Mouse (Mus musculus): ENCODE measurements at regions not wholly inside any gene's neighbourhood (a gene's known extent, or its start where the extent isn't known, plus 50 kb on each side); places are given as distances from the start of the nearest gene placed in this dataset.
"Not testable (repeated sequence)": the region's sequence is repeated elsewhere in the genome, so short reads cannot be mapped to it uniquely, and the experiment has no call there.

DNA sequence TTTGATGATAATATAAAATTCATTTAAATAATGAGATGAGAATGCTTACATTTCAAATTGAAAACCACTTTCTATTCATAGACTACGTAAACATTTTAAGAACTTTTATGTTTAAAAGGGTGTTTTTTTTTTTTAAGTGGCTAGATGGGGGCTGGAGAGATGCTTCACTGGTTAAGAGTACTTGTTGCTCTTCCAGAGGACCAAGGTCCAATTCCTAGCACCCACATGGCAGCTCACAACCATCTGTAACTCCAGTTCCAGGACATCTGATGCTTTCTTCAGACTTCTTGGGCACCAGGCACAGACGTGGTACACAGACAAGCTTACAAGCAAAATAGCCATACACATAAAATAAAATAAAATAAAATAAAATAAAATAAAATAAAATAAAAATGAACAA lies 239.5 kb downstream of the Mef2c start:
- DNase-seq (ENCODE audit: low read depth, low spot score): no peak

DNA sequence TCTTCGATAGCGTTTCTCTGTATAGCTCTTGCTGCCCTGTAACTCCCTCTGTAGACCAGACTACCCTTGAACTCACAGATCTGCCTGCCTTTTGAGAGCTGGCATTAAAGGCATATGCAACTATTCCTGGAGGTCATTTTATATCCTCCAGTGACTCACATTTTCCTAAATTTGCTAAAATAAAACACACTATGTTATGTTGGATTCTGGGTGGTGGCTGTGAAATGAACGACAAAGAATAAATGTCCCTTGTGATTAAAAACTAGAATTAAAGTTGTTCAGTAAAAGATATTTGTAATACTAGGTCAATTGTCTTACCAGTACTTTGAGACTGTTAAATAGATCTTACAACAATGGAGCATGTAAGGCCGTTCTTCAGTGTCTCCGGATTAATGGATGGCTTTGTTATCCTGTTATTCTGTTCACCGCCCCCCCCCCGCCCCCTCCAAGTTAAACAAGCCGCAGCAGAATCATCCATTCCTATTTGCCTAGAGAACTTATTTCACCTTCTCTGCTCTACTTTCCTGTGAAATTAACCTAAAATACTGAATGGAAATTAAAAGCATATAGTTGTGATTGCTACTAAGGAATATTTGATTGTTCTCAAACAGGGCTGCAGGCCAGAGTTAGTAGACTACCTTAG lies 240.4 kb downstream of the Mef2c start:
- DNase-seq (ENCODE audit: low read depth, low spot score): no peak

DNA sequence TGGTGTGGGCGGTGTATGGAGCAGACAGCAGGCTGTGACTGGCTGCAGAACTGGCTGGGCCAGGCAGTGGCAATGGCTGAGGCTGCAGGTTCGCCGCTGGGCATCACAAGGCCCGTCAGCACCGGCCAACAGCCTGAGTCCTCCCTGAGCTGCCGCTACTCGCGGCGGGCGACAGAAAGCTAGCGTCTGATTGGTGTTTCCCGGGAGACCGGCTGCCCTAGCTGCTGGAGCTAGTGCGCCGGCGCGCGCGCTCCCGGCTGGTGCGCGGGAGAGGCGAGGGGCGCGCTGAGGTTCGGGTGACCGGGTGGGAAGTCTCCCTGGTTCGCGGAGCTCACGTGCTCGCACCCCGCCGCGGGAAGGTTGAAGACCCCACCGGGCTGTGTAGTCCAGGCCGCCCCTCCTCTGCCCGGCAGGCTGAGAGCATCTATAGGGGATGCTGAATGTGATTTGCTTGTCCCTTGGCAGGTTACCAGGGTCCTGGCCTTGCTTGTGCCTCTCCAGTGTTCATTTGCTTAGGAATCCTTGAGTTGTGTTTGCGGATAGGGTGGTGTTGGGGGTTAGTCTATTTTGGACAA lies 241.2 kb downstream of the Mef2c start:
- peak; percentile 88 for DNase-seq (ENCODE audit: low read depth, low spot score)

DNA sequence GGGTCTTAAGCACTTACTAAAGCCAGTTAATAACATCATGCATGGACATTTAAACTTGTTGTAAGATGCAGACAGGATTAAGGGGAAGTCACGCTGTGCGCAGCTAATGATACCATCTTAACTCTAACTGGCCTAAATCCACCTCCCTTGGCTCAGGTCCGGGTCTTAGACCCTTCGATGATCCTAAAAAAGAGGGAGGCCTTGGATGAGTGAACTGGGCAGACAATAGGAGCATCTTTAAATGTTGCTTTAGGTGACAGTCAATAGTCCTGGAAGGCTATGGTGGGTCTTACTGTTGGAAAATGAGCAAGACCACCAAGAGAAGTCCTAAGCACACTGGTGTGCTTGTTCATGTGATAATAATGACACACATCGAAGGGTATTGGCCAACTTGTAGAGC lies 242.1 kb downstream of the Mef2c start:
- no peak for DNase-seq (ENCODE audit: low read depth, low spot score)

DNA sequence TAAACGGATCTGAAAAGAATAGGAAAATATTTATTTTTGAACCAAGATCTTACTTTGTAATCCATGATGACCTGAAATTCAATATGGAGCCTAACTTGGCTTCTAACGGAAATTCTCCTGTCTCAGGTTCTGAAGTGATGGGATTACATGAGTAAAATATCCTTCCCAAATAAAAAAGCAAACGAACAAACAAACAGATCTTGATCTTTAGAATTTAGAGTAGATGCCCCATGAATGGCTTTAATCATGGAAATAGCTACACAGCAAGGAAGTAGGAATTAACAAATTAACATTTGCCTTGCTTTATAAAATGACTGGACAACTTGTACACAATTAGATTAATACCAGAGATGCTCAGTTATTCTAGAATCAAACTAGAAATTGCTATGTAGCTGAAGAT lies 243.8 kb downstream of the Mef2c start:
- no peak for DNase-seq (ENCODE audit: low read depth, low spot score)

DNA sequence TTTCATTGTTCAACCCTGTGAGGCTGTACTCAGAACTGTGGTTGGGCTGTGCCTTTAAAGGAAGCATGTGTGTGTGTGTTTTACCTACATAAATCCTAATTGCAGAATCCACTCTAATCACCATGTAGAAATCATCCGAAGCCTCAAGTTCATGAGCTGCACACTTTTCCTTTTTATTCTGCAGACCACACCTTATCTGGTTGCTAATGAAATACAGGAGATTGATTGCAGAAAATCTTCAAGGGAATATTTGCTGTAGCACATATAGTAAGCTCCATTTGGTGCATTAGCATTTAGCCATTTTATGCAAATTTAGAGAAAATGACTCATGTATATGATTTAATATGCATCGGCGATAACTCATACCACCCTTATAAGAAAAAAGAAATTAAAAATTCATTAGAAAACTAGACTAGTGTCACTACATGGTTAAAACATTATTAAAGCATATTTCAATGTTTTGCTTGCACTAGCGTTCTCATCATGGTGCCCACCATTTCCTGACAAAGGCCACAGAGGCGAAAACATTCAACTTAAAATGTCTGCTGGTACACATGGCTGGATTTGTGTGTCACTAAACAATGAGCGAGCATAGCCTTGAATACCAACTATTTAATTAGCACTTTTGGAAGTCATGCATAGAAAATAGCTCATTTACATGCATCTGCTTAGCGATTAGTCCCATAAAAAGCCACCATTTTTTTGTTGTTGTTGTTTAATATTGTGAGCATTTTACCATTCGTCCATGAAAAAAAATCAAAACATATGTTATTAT lies 245.7 kb downstream of the Mef2c start:
- DNase-seq (ENCODE audit: low read depth, low spot score): no peak

DNA sequence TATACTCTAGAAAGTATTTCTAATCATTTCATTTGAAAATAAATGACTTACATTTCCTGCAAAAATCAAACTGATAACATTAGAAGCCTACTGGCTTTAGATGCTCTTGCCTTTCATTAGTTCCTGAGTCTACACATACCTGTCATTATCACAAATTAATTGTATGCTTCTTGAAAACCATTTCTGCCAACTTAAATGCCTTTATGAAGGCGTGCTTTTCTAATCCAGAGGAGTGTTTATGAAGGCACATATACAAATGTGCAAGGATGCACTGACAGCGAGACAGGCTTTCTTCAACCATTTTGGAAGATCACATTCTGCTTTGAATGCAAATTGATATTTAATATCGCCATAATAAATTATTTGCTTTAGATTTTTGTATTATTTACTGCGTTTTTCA lies 246.6 kb downstream of the Mef2c start:
- no peak for DNase-seq (ENCODE audit: low read depth, low spot score)

DNA sequence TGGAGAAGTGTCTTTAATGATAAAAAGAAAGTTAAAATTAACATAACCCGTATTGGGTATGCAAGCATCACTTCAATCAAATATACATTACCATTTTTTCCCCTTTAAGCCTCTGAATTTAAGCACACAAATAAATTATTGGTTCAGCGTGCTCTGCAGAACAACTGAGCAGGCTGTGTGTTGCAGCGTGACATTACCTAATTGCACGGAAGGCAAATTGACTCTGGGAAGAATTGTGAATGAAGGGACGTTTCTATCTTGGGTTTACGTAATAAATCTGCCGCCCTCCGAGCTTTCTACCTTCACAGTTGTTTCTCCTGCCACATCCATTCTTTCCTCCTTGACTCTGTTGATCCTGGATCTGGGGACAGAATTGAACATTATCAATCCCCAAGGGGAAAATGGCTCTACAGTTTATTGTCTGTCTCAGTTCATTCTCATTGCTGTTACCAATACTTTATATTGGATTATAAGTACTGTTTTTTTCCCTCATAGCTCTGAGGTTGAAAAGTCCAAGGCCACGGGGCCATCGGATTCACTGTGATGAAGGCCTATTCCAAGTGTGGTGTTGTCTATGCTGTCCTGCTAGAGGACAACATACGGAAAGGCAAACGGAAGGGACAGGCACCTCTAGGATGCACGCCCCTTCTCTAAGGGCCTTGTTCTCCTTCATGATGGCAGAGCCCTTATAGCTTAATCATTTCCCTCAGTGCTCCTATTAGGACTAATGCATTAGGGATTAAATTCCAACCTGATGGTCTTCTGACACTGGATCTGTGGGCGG lies 256.7 kb downstream of the Mef2c start:
- DNase-seq (ENCODE audit: low read depth, low spot score): no peak

DNA sequence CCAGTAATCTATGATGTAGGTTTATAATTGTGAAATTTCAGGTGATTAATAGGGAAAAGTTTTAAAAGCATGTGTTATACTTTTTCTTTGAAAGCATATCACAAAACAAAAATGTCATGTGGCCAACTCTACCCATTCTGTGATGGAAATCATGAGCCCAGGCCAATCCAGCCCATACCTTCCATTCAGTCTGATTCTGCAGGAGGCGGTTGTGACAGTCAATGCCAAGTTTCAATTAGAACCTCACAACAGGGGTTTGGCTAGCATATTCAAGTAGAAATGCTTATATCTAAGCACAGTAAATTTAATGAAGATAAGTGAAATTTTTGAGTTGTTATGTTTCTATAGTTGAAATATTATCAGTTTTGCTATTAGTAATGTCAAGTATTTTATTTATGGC lies 258.6 kb downstream of the Mef2c start:
- no peak for DNase-seq (ENCODE audit: low read depth, low spot score)

DNA sequence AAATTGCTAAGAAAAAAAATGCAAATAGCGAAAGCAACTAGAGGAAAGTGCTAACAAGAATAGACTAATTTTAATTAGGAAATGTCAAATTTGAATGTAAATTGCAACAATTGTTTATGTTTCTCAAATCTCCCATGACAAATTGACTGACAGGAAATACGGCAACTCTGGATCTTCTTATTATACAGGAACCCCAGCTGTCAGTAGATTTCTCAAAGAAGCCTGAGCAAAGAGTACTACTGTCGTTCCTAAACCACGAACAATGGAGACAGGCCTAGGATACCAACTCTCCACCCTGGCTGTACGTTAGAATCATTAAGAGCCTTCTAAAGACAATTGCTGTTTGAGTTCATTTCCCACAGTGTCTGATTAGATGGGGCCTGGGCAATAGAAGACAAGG lies 259.5 kb downstream of the Mef2c start:
- not testable (repeated sequence) for DNase-seq (ENCODE audit: low read depth, low spot score)

DNA sequence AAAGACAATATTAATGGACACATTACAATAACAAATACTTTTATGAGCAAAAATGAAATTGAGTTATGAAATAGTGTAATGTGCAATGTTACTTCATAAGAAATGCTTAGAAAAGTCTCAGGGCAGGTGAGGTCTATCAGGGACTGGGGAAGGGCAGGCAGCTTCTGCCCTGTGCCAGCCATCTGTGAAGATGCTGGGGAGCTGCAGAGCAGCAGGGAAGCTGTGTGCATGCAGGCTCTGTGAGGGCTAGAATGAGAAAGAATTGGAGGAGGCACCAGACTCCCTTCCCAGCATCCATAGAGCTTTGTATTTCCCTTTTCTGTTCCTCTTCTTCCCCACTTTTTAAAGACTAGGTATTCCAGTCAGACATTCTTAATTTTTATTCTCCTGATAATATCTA lies 281.8 kb downstream of the Mef2c start:
- DNase-seq (ENCODE audit: low read depth, low spot score): no peak

DNA sequence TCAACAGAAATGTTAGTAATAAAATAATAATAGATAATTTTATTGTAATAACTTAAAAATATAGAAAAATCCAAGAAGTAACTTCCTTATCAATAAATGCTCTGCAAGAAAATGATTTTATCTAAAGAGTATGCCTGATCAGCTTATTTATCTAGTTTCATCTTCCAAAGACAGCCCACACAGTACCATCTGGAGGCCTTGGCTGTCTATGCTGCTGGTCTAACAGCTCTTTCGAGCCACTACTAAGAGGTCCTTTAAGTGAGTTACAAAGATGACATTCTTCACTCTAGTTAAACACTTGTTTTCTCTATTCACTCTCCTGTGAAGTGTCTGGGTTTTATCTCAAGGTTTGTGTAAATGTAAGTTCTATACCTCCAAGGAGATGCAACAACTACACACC lies 305.7 kb downstream of the Mef2c start:
- DNase-seq (ENCODE audit: low read depth, low spot score): no peak

DNA sequence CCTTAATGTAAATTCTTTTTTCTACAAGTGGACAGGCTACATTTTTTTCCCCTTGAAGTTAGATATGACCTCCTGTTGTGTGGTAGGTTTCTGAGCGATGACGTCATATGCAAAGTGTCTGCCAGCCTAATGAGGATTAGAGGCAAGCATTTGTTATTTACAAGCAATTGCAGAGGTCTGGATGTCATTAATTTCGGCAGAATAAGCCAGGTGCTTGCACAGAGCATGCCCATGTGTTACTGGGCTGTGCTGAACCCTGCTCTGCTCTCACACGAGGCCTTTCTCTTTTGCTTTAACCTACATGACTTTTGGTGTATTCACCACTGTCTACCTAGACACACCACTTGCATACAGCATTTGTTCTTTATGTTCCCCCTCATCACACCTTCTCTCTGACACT lies 316.5 kb downstream of the Mef2c start:
- DNase-seq (ENCODE audit: low read depth, low spot score): peak; percentile 3

DNA sequence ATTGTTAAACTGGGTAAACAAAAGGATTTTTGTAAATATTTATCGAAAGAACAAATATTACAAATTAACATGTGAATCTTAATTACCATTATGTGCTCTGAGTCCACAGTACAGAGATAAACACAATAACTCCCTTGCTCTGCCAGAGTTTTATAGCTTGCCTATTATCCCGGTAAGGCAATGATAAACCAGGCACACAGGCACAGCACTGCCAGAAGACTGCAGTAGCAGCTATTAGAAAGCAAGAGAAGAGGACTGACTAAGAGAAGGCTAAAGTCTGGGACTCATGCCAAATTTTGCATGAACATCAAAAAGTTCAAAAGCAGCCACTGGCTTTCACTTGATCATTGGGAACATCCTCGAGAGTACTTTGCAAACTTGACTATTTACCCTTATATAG lies 316.9 kb downstream of the Mef2c start:
- DNase-seq (ENCODE audit: low read depth, low spot score): no peak

DNA sequence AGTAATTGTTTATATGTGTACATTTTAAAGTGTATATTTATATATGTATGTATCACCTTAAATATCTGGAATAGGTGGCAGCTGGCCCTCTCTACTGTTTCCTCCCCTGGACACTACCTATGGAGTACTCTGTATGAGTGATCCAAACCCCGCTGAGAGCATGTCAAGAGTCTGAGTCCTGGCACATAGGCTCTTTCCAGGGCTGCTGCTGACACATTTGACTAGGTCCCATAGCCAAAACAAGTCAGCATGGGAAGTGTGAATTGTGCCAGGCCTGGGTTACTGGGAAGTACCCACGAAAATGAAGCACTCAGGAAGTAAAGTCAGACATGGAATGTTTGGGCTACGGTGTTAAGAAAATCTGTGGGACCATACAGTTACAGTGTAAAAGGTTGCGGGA lies 321.1 kb downstream of the Mef2c start:
- no peak for DNase-seq (ENCODE audit: low read depth, low spot score)

DNA sequence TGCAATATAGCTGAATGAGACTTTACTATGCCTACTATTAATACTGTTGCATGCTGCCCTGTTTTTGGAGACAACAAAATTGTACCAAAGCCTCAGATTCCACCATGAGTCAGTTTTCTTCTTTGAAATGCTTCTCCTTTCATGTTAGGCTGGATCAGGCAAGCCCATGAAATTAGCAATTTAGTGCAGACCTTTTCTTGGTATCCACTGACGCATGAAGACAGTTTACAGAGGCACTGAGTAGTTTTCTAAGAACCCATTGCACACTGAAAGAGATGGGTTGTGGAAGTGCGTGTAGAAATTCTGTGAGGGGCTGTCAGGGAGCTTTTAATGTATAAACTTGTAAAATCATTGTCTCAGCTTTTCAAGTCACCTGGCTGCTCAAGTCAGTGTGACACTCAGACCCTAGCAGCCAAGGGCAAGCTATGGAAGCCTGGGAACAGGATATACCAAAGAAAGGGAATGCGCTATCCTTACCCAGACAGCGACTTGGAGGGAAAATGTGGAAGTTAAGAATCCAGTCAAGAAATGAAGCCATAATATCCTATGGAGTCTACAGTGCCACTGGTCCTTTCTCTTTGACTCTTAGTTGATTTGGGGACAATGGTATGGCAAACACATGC lies 323.1 kb downstream of the Mef2c start:
- no peak for DNase-seq (ENCODE audit: low read depth, low spot score)

DNA sequence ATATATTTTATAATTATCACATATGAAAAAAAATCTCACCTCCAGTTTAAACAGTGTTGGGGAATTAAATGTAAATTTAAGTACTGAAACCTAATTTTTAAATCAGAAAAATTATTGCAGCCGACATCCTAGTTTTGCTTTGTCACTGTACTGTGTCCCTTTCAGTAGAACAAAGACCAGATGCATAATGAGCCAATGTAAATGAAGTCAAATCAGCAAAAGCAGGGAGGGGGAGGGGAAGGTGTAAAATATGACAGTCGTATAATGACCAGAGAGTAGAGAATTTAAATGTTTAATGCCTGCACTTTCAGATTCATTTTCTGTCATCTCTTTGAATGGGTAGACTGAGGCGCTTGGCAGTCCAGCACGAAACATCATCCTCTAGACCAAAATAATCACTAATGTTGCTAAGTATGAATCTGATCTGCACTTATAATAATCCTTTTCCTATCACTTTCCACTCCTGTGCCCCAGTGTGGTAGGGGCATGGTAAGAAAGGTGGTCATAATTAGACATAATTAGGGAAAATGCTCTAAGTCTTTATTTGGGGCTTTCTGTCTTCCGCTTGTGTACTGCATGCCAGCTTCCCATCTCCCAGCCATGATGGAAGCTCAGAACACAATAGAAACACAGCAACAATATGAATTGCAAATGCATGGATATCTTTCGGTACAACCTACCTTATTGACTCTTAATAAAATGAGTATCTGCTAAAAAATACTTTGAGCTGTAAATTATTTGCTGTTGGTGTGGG lies 356.0 kb upstream of the Tmem161b start:
- no peak for DNase-seq (ENCODE audit: low read depth, low spot score)

DNA sequence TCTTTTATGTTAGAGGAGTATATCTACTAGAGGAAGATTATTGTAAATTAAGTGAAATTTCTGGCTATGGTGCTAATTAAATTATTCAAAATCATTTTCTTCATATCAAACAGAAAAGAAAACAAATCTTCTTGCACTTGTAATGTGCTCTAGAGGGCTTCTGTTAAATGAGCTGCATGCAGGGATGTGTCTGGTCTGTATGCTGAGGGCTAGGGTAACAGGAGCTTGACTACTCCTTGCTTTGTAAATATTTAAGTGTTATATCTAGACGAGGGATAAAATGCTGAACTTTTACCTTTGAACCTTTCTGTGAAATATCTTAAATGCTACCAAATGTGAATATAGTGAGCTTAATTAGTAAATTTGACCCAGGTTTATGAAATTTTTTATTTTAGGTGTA lies 354.9 kb upstream of the Tmem161b start:
- no peak for DNase-seq (ENCODE audit: low read depth, low spot score)

DNA sequence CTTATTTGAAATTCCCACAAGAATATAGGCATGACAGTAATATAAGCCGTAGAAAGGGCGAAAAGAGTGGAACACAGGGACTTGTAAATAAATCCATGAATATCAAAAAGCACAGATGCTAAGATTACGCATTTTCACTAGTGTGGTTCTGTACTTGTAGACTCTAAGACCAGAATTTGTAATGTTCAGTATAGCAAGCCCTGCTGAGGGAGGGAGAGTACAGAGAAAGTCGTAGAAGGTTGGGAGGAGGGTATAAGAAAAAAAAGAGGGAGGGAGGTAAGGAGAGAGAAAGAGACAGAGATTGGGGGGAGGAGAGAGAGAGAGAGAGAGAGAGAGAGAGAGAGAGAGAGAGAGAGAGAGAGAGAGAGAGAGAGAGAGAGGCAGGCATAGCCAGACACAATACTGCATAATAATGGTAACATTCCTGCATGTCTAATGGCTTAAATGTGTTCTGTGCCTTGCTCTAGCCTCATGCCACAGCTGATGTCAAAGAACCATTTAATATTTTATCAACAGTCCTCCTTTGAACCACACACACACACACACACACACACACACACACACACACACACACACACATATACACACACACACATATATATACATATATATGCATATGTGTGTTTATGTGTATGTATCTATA lies 354.1 kb upstream of the Tmem161b start:
- no peak for DNase-seq (ENCODE audit: low read depth, low spot score)

DNA sequence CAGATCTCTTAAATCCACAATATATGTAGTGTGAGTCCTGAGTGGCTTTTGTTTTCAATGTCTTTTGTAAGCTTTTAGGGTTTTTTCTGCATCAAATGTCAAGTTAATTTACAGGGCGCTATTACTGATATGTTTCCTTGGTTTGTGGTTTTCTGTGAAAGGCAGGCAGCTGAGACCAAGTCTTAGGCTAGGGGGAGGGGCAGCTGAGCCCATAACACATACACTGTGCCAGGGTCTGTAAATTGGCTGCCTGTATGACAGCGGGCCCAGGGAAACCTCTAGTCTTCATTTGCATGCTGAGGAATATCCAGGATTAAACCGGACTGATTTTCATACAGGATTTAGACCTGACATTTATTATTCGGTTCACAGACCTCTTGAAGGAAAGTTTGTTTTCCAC lies 353.2 kb upstream of the Tmem161b start:
- no peak for DNase-seq (ENCODE audit: low read depth, low spot score)

Data from retina, postnatal 7 days (tissue).